Mouse (Mus musculus) embryonic facial prominence, embryonic 11.5 days (tissue): ENCODE measurements around the gene Mlxipl. TPM values are rescaled to one million over a fixed set of nuclear protein-coding genes. Genes with fewer than 3 reads are reported as not detected.

ENCODE experiments used
- ATAC-seq: fragments of 200-750 bp; cut with Nextera tagmentation; replicated peaks from 2 replicates; pipeline ENCODE4 v1.8.0; 2017; ENCODE audit warnings: low read depth; ENCODE audit not compliant: insufficient number of reproducible peaks, low FRiP score, low TSS enrichment
- DNase-seq: peaks from one replicate; pipeline ENCODE4 v3.0.0-alpha.2; 2015; ENCODE audit warnings: low spot score
- H3K27ac ChIP-seq: fragments of 300-500 bp; sonication (generic); replicated peaks from 2 replicates; pipeline ENCODE4 v1.5.1; 2014; ENCODE audit warnings: mild to moderate bottlenecking, low read depth, low read length, control low read depth
- H3K27me3 ChIP-seq: fragments of 300-500 bp; sonication (generic); 2 replicates; pipeline ENCODE4 v1.6.1; 2014; ENCODE audit warnings: mild to moderate bottlenecking, low read length, moderate library complexity, mixed read lengths; ENCODE audit not compliant: control insufficient read depth, insufficient read depth
- H3K36me3 ChIP-seq: fragments of 300-500 bp; sonication (generic); replicated peaks from 2 replicates; pipeline ENCODE4 v1.6.1; 2014; ENCODE audit warnings: low read depth, mild to moderate bottlenecking, low read length, moderate library complexity, mixed read lengths; ENCODE audit not compliant: control insufficient read depth, insufficient read depth
- H3K4me1 ChIP-seq: fragments of 300-500 bp; sonication (generic); 2 replicates; pipeline ENCODE4 v1.6.1; 2014; ENCODE audit warnings: low read length, mixed read lengths; ENCODE audit not compliant: control insufficient read depth, insufficient read depth
- H3K4me2 ChIP-seq: fragments of 300-500 bp; sonication (generic); 2 replicates; pipeline ENCODE4 v1.6.1; 2014; ENCODE audit warnings: low read depth, mild to moderate bottlenecking, control low read depth, low read length, moderate library complexity
- H3K4me3 ChIP-seq: fragments of 300-500 bp; sonication (generic); 2 replicates; pipeline ENCODE4 v1.5.1; 2014; ENCODE audit warnings: low read depth, low read length, control low read depth
- H3K9ac ChIP-seq: fragments of 300-500 bp; sonication (generic); replicated peaks from 2 replicates; pipeline ENCODE4 v1.6.1; 2014; ENCODE audit warnings: mild to moderate bottlenecking, control low read depth, low read length
- H3K9me3 ChIP-seq: fragments of 300-500 bp; sonication (generic); replicated peaks from 2 replicates; pipeline ENCODE4 v1.6.1; 2016; ENCODE audit warnings: mild to moderate bottlenecking, low read length, inconsistent platforms, mixed read lengths; ENCODE audit not compliant: control insufficient read depth
- WGBS: fragments of 180-500 bp; shearing (Covaris S2); extraction: QIAGEN DNeasy Blood & Tissue Kit; methylation state at CpG from one replicate; pipeline ENCODE4 v1.1.7; 2014; 5-methylcytosine and 5-hydroxymethylcytosine counted together
- polyA plus RNA-seq: library from polyadenylated mRNA; unstranded; fragments of >200 nt; fragmentation: Nextera tagmentation; extraction: Ambion mirVana; gene quantifications from 2 replicates; pipeline ENCODE4 v1.2.1, GENCODE M21; 2014

Gene Mlxipl
- polyA plus RNA-seq, 1 experiment from 2014 or later: 1.9 TPM

- Histone ChIP-seq H3K36me3 (peaks cover 3% of the 10 kb centered on the region; the same call in 1 of the 2 replicates), H3K9me3 (no peaks in the 10 kb centered on the region), H3K9ac (peak overlapping the region; percentile 100), H3K4me1 (no peaks in the 10 kb centered on the region), H3K27me3 (no peaks in the 10 kb centered on the region), H3K27ac (peak overlapping the region; percentile 99), H3K4me2 (peak overlapping the region; percentile 58), H3K4me3 (peak overlapping the region; percentile 100)
- ATAC-seq: peak; percentile 65
- DNase-seq: peak; percentile 26
- under 1% methylated on average over 80 of the region's 102 CpGs for WGBS
These were observed 97.9 kb downstream of the Mlxipl start for GRCm38 (mm10) chr5:135187349-135188213.

Other genes starting within 250 kb of the Mlxipl start
- gene Tmem270, start 183.2 kb upstream of the Mlxipl start, polyA plus RNA-seq: not detected in 2 replicates
- gene Cldn13, start 174.4 kb upstream of the Mlxipl start, polyA plus RNA-seq: 3.5 and 3.6 TPM in 2 replicates
- 9.7 and 15.2 TPM in 2 replicates for gene Mettl27, start 157.5 kb upstream of the Mlxipl start, polyA plus RNA-seq
- gene Cldn4, start 143.0 kb upstream of the Mlxipl start, polyA plus RNA-seq: 16.9 and 20.5 TPM in 2 replicates
- 7.6 and 11.3 TPM in 2 replicates for gene Cldn3, start 103.7 kb upstream of the Mlxipl start, polyA plus RNA-seq
- gene Abhd11, start 80.7 kb upstream of the Mlxipl start, polyA plus RNA-seq: 41.7 and 42.7 TPM in 2 replicates
- 12.1 and 14.2 TPM in 2 replicates for gene Stx1a, start 66.4 kb upstream of the Mlxipl start, polyA plus RNA-seq
- 29.3 and 30.8 TPM in 2 replicates for gene Dnajc30, start 25.7 kb upstream of the Mlxipl start, polyA plus RNA-seq
- gene Bud23, start 24.9 kb upstream of the Mlxipl start, polyA plus RNA-seq: 136 and 146 TPM in 2 replicates
- gene Vps37d, start 11.6 kb upstream of the Mlxipl start, polyA plus RNA-seq: 7.1 and 9.1 TPM in 2 replicates
- gene Tbl2, start 59.8 kb downstream of the Mlxipl start, polyA plus RNA-seq: 20.0 and 20.8 TPM in 2 replicates
- gene Bcl7b, start 78.4 kb downstream of the Mlxipl start, polyA plus RNA-seq: 38.5 and 40.2 TPM in 2 replicates
- gene Baz1b, start 97.4 kb downstream of the Mlxipl start, polyA plus RNA-seq: 60.2 and 65.6 TPM in 2 replicates
- 3.4 TPM in 2 replicates for gene Fzd9, start 161.3 kb downstream of the Mlxipl start, polyA plus RNA-seq